Mouse (Mus musculus): Measurements from ENCODE around the gene Rln1. TPM values are rescaled to one million over a fixed set of nuclear protein-coding genes. Genes with fewer than 3 reads are reported as not detected.

Rln1 gene
- polyA plus RNA-seq, 1 experiment from 2014 or later, result not detected

DNA sequence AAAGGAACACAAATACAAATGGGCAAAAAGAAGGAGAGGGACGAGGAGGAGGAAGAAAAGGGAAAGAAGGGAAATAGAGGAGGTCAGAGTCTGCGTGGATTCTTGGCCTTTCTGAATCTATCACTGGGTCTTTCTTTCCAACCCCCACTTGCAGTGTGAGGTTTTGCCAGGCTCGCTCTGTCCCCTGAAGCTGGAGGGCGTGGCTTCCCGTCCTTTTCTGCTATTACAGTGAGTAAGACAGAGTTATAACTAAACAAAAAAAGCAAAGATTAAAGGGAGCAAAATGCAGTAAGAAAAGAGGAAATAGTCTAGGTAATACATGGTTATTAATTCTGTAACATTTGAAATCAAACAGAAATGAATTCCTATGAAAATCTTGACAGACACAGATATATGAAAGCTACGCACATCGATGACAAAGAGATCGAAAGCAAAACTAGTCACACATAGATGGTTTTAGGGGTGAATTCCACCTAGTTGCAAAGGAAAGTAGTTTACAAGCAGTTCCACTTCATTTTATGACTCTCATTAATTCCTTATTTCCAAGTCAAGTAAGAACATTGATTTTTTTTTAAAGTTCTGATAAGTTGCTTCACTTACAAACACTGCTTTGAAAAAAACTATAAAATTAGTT lies 10.9 kb downstream of the Rln1 start:
- Histone ChIP-seq H3K4me1 (no peaks in the 10 kb centered on the region), H3K4me3 (no peak overlapping the region), H3K9me3 (no peaks in the 10 kb centered on the region), H3K4me2 (no peak overlapping the region), H3K27ac (no peak overlapping the region), H3K27me3 (peaks cover 6% of the 10 kb centered on the region; the same call in 1 of the 2 replicates), H3K36me3 (no peaks in the 10 kb centered on the region), H3K9ac (no peak overlapping the region)
- ATAC-seq (ENCODE audit: borderline replicate concordance, extremely low read depth, low FRiP score, low TSS enrichment), result no peak
- WGBS, result 68% methylated on average over 8 of the region's 8 CpGs

DNA sequence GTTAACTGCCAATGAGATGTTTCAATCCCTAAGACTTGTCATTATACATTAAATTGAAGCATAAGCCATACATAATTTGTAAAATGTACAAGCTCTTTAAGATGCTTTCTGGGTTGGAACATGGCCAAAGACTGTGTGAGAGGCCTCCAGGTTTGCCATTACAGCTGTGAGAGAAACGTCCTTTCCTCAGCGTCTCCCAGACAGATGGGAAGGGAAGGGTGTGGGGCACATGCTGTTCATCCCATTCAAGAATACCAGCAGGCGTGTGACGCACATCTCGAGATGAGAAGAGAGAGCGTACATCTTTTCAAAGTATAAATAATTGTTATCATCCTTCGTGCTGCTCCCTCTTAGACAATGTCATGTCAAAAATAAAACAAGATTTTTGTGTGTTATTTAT lies 21.8 kb downstream of the Rln1 start:
- Histone ChIP-seq H3K9me3 (no peaks in the 10 kb centered on the region), H3K36me3 (peaks cover 33% of the 10 kb centered on the region; the same call in 1 of the 2 replicates), H3K4me2 (no peak overlapping the region), H3K4me3 (no peak overlapping the region), H3K27ac (no peak overlapping the region), H3K27me3 (no peaks in the 10 kb centered on the region), H3K4me1 (no peaks in the 10 kb centered on the region), H3K9ac (no peak overlapping the region)
- ATAC-seq (ENCODE audit: borderline replicate concordance, extremely low read depth, low FRiP score, low TSS enrichment), result no peak
- WGBS, result 55% methylated on average over 7 of the region's 7 CpGs

DNA sequence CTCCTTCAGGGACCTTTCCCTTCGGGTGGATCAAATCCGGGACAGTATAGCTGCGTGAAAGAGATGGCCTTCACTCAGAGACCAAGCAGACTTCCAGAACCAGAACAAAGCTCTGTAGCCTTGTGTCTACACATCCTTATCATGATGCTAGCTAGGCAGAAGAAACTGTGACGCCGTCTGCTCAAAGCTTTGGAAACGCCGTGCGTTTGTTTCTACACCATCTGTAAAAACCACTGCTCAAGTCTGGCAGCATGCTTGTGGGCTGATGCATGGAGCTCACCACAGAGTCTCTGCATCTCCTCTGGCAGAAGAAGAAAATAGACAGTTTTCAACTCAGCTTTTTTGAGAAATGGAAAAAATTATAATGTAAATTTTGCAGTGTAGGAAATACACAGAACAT lies 22.7 kb downstream of the Rln1 start:
- 85% methylated on average over 8 of the region's 8 CpGs for WGBS
- Histone ChIP-seq H3K4me3 (no peak overlapping the region), H3K27me3 (no peaks in the 10 kb centered on the region), H3K27ac (no peak overlapping the region), H3K4me1 (no peaks in the 10 kb centered on the region), H3K36me3 (peaks cover 33% of the 10 kb centered on the region; the same call in 1 of the 2 replicates), H3K4me2 (no peak overlapping the region), H3K9me3 (no peaks in the 10 kb centered on the region), H3K9ac (no peak overlapping the region)
- no peak for ATAC-seq (ENCODE audit: borderline replicate concordance, extremely low read depth, low FRiP score, low TSS enrichment)

DNA sequence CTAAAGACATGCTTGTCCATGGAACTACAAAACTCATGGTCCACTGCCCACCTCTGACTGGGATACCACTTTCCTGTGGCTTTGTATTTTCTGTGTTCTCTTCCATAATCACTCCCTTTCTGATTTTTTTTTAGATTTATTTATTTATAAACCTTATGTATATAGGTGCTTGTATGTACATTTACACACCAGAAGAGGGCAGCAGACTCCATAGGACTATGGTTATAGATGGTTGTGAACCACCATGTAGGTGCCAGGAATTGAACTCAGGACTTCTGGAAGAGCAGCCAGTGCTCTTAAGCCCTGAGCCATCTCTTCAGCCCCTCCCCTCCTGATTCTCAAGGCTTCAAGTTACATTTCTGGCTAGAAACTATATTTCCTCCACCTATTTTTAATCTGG lies 25.6 kb downstream of the Rln1 start:
- H3K4me2 ChIP-seq, result no peak overlapping the region
- no peaks in the 10 kb centered on the region for H3K4me1 ChIP-seq
- no peaks in the 10 kb centered on the region for H3K9me3 ChIP-seq
- H3K4me3 ChIP-seq, result no peak overlapping the region
- H3K36me3 ChIP-seq, result peaks cover 26% of the 10 kb centered on the region; the same call in 1 of the 2 replicates
- no peak overlapping the region for H3K27ac ChIP-seq
- H3K9ac ChIP-seq, result no peak overlapping the region
- H3K27me3 ChIP-seq, result no peaks in the 10 kb centered on the region
- no peak for ATAC-seq (ENCODE audit: borderline replicate concordance, extremely low read depth, low FRiP score, low TSS enrichment)

DNA sequence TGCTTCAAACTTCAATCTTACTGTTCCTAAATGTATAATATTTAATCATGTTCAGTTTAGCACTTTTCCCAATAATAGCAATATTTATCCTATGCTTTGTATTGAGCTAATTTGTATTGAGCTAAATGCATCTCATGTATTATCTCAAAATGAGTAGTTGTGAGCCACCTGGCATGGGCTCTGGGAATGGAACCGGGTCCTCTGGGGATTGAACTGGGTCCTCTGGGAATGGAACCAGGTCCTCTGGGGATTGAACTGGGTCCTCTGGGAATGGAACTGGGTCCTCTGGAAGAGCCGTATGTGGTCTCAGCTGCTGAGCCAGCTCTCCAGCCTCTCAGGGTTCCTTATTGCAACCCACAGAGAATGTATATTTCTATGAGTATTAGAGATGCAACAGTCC lies 32.4 kb downstream of the Rln1 start:
- Histone ChIP-seq H3K27ac (no peak overlapping the region), H3K36me3 (peaks cover 23% of the 10 kb centered on the region), H3K27me3 (no peaks in the 10 kb centered on the region), H3K9ac (no peak overlapping the region), H3K9me3 (no peaks in the 10 kb centered on the region), H3K4me2 (no peak overlapping the region), H3K4me3 (no peak overlapping the region), H3K4me1 (no peaks in the 10 kb centered on the region)
- 95% methylated on average over 2 of the region's 2 CpGs for WGBS
- no peak for ATAC-seq (ENCODE audit: borderline replicate concordance, extremely low read depth, low FRiP score, low TSS enrichment)

DNA sequence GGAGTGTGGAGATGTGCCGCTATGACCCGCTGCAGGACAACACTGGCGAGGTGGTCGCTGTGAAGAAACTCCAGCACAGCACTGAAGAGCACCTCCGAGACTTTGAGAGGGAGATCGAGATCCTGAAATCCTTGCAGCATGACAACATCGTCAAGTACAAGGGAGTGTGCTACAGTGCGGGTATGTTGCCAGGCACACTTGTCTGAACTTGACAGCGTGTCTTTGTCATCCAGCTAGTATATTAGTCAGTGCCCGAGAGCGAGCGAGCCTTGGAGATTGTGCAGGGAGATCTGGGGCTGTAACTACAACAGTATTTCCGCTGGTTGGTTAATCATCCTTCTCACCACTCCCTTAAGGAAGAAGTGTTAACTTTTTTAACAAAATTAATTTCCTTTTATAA lies 33.6 kb downstream of the Rln1 start:
- 92% methylated on average over 13 of the region's 13 CpGs for WGBS
- ATAC-seq (ENCODE audit: borderline replicate concordance, extremely low read depth, low FRiP score, low TSS enrichment), result no peak
- Histone ChIP-seq H3K27me3 (no peaks in the 10 kb centered on the region), H3K9ac (no peak overlapping the region), H3K4me2 (no peak overlapping the region), H3K36me3 (peaks cover 25% of the 10 kb centered on the region), H3K27ac (no peak overlapping the region), H3K4me1 (no peaks in the 10 kb centered on the region), H3K4me3 (no peak overlapping the region), H3K9me3 (no peaks in the 10 kb centered on the region)

DNA sequence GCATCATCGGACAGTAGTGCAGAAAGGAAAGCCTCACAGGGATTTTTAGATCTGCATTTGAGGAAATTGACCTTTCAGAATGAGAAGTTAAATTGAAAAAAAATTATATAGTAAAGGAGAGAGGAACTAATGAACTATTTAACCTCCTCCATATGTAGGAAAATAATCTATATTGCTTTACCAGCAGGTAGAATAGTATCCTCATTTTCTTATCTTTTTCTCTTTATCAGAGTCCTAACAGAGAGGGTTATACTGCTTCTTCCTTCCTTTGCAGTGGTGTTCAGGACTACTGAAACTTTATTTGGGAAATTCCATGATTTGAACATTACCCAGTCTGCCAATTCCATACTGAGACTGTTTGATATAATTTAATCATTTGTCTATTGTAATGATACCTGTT lies 37.1 kb downstream of the Rln1 start:
- Histone ChIP-seq H3K4me2 (no peak overlapping the region), H3K27me3 (no peaks in the 10 kb centered on the region), H3K4me3 (no peak overlapping the region), H3K27ac (no peak overlapping the region), H3K9ac (no peak overlapping the region), H3K9me3 (no peaks in the 10 kb centered on the region), H3K36me3 (peaks cover 27% of the 10 kb centered on the region), H3K4me1 (no peaks in the 10 kb centered on the region)
- 88% methylated on average over 1 of the region's 1 CpGs for WGBS
- ATAC-seq (ENCODE audit: borderline replicate concordance, extremely low read depth, low FRiP score, low TSS enrichment), result no peak

DNA sequence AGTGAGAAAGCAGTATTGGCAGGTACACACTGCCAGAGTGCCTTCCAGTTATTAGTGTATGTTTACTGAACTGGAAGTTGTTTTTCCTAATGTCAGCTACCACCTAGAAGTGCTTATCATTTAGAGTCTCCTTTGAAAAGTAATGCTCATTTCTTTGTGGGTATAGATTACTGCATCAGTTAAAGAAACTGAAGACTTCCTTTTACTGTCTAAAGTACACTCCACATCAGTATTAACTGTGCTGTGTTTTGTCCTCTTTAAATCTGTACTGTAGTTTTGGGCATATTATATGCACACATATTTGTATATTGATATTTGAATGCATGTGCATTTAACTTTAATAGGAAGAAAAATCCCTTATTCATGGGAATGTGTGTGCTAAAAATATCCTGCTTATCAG lies 38.3 kb downstream of the Rln1 start:
- no peaks in the 10 kb centered on the region for H3K9me3 ChIP-seq
- H3K9ac ChIP-seq, result no peak overlapping the region
- no peaks in the 10 kb centered on the region for H3K27me3 ChIP-seq
- H3K36me3 ChIP-seq, result peaks cover 37% of the 10 kb centered on the region
- no peak overlapping the region for H3K4me2 ChIP-seq
- no peak overlapping the region for H3K27ac ChIP-seq
- no peaks in the 10 kb centered on the region for H3K4me1 ChIP-seq
- H3K4me3 ChIP-seq, result no peak overlapping the region
- no peak for ATAC-seq (ENCODE audit: borderline replicate concordance, extremely low read depth, low FRiP score, low TSS enrichment)

DNA sequence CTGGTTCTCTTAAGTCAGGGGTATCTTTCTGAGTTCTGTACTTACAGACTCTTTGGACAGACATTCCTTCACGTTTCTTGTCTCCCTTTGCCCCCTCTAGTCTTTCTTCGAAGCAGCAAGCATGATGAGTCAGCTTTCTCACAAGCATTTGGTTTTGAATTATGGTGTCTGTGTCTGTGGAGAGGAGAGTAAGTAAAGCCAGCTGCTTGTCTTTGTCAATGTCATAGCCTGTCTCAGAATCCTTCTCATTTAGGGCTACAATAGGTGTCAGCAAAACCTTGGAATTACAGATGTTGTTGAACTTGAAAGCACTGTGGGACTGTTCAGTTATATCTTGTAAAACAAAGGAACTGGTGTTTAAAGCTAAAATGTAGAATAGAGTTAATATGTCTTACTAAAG lies 39.7 kb downstream of the Rln1 start:
- 46% methylated on average over 2 of the region's 2 CpGs for WGBS
- no peaks in the 10 kb centered on the region for H3K4me1 ChIP-seq
- peaks cover 27% of the 10 kb centered on the region for H3K36me3 ChIP-seq
- no peak overlapping the region for H3K27ac ChIP-seq
- H3K4me2 ChIP-seq, result no peak overlapping the region
- no peaks in the 10 kb centered on the region for H3K27me3 ChIP-seq
- no peaks in the 10 kb centered on the region for H3K9me3 ChIP-seq
- H3K9ac ChIP-seq, result no peak overlapping the region
- no peak overlapping the region for H3K4me3 ChIP-seq
- no peak for ATAC-seq (ENCODE audit: borderline replicate concordance, extremely low read depth, low FRiP score, low TSS enrichment)

DNA sequence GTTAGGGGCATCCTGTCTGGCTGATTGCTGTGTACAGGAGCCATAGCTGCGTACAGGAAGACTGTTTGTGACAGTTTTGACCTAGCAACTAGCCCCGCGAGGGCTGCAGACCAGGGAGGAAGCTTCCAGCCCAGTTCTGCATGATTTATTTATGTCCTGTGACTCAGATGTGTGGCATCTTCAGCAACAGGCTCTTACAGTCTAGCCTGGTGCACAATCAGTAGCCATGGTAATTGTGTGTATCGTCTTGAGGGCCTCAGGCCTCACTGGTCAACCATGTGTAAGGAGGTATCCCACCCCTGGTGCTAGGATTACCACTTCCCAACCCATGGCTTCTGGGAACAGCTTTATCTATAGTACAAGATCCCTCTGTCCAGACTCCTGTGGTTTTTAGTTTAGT lies 41.9 kb downstream of the Rln1 start:
- no peaks in the 10 kb centered on the region for H3K9me3 ChIP-seq
- no peaks in the 10 kb centered on the region for H3K4me1 ChIP-seq
- no peaks in the 10 kb centered on the region for H3K27me3 ChIP-seq
- WGBS, result 72% methylated on average over 4 of the region's 4 CpGs
- no peak overlapping the region for H3K9ac ChIP-seq
- H3K36me3 ChIP-seq, result peaks cover 20% of the 10 kb centered on the region
- no peak overlapping the region for H3K27ac ChIP-seq
- no peak for ATAC-seq (ENCODE audit: borderline replicate concordance, extremely low read depth, low FRiP score, low TSS enrichment)
- no peak overlapping the region for H3K4me2 ChIP-seq
- no peak overlapping the region for H3K4me3 ChIP-seq

DNA sequence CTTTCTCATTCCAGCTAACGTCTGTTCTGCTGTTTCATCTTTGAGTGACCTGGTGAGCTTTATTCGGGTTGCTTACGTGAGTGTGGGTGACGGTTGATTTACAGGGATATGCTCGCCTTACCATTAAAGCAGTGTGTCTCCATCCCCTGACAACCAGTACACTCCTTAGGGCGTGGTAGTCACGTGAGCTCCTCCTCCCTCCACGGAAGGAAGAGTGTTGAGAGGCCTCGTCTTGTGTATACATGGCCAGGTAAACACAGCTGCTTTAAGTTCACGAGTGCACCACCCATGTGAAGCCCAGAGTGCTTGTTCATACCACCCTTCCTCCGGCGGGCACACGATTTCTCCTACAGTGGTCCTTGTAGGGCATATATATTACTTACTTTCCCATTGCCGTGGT lies 42.9 kb downstream of the Rln1 start:
- Histone ChIP-seq H3K4me2 (no peak overlapping the region), H3K9me3 (no peaks in the 10 kb centered on the region), H3K36me3 (peaks cover 16% of the 10 kb centered on the region), H3K4me1 (no peaks in the 10 kb centered on the region), H3K27ac (no peak overlapping the region), H3K27me3 (no peaks in the 10 kb centered on the region), H3K9ac (no peak overlapping the region), H3K4me3 (no peak overlapping the region)
- 59% methylated on average over 14 of the region's 14 CpGs for WGBS
- ATAC-seq (ENCODE audit: borderline replicate concordance, extremely low read depth, low FRiP score, low TSS enrichment), result no peak; the same call in 1 of the 2 replicates

DNA sequence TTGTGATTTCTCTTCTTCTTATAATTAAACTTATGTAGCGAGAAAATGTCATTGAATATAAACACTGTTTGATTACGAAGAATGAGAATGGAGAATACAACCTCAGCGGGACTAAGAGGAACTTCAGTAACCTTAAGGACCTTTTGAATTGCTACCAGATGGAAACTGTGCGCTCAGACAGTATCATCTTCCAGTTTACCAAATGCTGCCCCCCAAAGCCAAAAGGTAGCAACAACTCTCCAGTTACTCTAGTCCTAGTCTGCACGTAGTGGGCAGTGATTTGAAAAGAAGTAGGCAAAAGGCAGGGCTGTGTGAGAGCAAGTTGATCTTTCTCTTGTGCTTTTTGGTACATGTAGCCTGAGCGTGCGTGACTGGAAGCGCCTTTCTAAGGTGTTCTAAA lies 46.6 kb downstream of the Rln1 start:
- Histone ChIP-seq H3K4me3 (no peak overlapping the region), H3K27ac (no peak overlapping the region), H3K4me1 (no peaks in the 10 kb centered on the region), H3K36me3 (peaks cover 16% of the 10 kb centered on the region), H3K4me2 (no peak overlapping the region), H3K9me3 (no peaks in the 10 kb centered on the region), H3K27me3 (no peaks in the 10 kb centered on the region), H3K9ac (no peak overlapping the region)
- 74% methylated on average over 8 of the region's 8 CpGs for WGBS
- ATAC-seq (ENCODE audit: borderline replicate concordance, extremely low read depth, low FRiP score, low TSS enrichment), result no peak

DNA sequence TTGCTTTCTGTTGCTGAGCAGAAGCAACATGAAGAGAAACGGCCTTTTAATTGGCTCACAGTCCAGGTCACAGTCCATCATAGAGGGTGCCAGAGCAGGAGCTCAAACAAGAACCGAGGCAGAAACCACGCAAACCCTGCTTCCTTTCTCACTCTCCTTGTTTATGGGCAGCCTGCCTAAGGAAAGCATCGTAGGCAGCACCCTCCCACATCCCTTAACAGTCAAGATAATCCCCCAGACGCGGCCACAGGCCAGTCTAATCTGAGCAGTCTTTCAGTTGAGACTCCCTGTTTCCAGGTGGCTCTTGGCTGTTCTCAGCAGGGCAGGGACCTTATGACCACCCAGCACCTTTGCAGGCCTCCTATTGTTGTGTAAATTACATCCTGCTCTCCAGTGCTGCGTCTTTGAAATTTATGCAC lies 49.0 kb downstream of the Rln1 start:
- no peaks in the 10 kb centered on the region for H3K27me3 ChIP-seq
- no peak for ATAC-seq (ENCODE audit: borderline replicate concordance, extremely low read depth, low FRiP score, low TSS enrichment)
- H3K27ac ChIP-seq, result no peak overlapping the region
- 45% methylated on average over 7 of the region's 7 CpGs for WGBS
- no peaks in the 10 kb centered on the region for H3K4me1 ChIP-seq
- H3K4me3 ChIP-seq, result no peak overlapping the region
- no peak overlapping the region for H3K4me2 ChIP-seq
- peaks cover 3% of the 10 kb centered on the region; the same call in 1 of the 2 replicates for H3K36me3 ChIP-seq
- no peaks in the 10 kb centered on the region for H3K9me3 ChIP-seq
- no peak overlapping the region for H3K9ac ChIP-seq
